Mouse (Mus musculus) layer of hippocampus, adult 11-12 months (tissue): ENCODE data around the gene Nfkbia.

Source experiments
- DNase-seq: peaks from one replicate; pipeline ENCODE4 v3.0.0; 2022; ENCODE audit warnings: low spot score

Gene Nfkbia

DNA sequence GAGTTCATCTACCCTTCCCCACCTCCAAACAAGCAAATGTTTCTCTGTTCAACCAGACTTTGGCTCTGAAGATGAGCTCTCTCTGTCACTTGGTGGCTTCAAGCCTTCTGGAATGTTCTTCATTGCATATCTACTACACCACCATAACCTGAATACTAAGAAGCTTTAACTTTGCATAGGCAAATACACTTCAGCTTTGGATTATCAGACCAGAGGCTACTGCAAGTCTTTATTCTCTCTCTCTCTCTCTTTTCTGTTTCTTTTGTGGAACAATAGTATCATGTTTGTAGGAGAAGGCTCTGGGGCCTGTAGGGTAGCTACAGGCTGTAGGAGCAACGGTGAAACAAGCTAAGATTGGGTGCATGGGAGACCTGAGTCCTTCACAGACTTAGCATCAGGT is 50.2 kb downstream of the Nfkbia start:
- DNase-seq, result no peak

DNA sequence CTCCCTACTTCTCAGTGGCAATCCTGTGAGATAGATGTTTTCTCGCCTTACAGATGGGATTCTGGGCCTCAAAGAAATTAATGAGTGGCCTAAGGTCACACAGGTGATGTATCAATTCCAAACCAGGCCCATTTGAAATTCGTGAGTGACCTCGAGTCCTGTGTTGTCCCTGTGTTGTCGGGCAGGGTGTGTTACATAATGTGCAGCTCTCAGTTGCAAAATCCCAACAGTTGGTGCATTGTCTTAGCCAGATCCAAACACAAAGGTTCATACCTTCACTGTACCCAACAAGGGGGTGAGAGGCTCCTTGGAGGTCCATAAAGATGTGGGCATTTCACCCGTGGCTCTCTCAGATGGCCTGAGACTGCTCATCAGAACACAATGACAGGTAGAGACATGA is 52.0 kb downstream of the Nfkbia start:
- no peak for DNase-seq
